Mouse (Mus musculus): Measurements from ENCODE around the gene Tmem9. TPM values are rescaled to one million over a fixed set of nuclear protein-coding genes. Genes with fewer than 3 reads are reported as not detected.
A peak's percentile ranks its signal among the peaks of the same experiment; 100 is the strongest.

Tmem9 gene
- 10 to 100 TPM; 11.2 to 15.5 TPM for total RNA-seq (2021)
- long read RNA-seq, experiment 1, transcript Tmem9-201 (6 exons, 1,806 nt): major isoform, 10 of 13 reads
- long read RNA-seq, experiment 1, partial matches to known transcripts: 0 of 13 reads
- long read RNA-seq, experiment 1, other reads (novel, unspliced or antisense): 2 of 13 reads
- long read RNA-seq, experiment 2, transcript Tmem9-201 (6 exons, 1,806 nt): major isoform, 8 of 11 reads
- long read RNA-seq, experiment 2, partial matches to known transcripts: 2 of 11 reads
- long read RNA-seq, experiment 2, other reads (novel, unspliced or antisense): 1 of 11 reads

- DNase-seq: peak; percentile 81
- intact Hi-C loops (cut with DNase I; ENCODE audit: low total_unique reads): no loop called here
Observed at GRCm38 (mm10) chr1:136007211-136008158, at the start of gene Tmem9. Tmem9 (plus strand) TSS chr1:136008150.

DNA sequence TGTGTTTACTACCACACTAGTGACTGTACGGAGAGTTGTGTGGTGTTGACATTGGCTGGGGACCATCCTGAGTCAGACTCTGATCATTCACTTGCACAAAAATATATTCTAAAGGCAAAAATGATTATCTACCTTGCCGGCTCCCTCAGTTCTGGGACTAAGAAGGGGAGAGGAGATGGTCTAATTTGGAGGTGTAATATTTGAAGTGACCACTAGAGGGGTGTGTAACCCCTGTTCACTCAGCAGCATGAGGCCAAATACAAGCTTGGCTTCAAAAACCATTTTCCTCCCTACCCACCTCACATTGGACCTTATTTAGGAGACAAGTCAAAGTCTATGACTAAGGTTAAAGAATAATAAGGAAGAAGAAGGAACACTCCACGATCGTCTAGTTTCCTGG lies 49.5 kb upstream of the Tmem9 start:
- no peak for DNase-seq
- intact Hi-C loops (cut with DNase I; ENCODE audit: low total_unique reads): no loop called here

- DNase-seq: no peak
- intact Hi-C loops (cut with DNase I; ENCODE audit: low total_unique reads): no loop called here
Observed at GRCm38 (mm10) chr1:135963177-135963576, 44.8 kb upstream of the Tmem9 start.

GRCm38 (mm10) chr1:135964561-135964960 lies 43.4 kb upstream of the Tmem9 start:
- DNase-seq: no peak
- intact Hi-C loops (cut with DNase I; ENCODE audit: low total_unique reads): no loop called here

DNA sequence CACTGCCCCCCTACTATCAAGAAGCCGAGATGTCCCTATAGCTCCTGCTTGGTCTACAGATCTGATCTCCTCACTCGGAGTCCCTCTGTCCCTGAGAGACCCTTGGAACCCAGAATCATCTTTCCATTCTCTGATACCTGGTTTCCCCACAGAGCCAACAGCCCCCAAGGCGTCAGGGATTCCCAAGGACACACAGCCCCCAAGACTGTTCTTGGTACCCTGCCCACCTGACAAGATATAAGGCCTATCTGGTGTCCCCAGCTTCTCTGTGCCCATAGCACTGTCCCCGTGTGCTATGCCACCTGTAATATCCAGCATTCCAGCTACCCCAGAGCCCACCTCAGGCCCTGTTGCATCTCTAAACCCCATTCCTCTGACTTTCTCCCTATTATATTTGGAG lies 40.2 kb upstream of the Tmem9 start:
- DNase-seq: no peak
- intact Hi-C loops (cut with DNase I; ENCODE audit: low total_unique reads): no loop called here

DNA sequence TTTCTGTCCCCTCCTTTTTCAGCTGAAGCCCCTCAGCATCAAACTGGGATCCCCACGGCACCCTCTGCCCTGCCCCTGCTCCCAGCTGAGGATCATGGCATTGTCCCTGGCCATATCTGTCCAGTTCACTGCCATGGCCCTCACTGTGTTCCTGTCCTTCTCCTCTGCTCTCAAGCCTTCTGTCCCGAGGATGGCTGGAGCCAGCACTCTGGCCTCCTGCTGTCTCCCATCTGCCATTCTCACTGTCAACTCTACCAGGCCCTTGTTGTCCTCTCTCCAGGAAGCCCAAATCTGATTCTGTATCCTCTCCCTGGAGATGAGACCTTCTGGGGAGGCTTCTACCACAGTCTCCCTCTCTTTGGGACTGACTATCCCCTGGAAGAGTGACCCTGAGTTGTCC lies 37.5 kb upstream of the Tmem9 start:
- DNase-seq: no peak
- intact Hi-C loops (cut with DNase I; ENCODE audit: low total_unique reads): no loop called here

DNA sequence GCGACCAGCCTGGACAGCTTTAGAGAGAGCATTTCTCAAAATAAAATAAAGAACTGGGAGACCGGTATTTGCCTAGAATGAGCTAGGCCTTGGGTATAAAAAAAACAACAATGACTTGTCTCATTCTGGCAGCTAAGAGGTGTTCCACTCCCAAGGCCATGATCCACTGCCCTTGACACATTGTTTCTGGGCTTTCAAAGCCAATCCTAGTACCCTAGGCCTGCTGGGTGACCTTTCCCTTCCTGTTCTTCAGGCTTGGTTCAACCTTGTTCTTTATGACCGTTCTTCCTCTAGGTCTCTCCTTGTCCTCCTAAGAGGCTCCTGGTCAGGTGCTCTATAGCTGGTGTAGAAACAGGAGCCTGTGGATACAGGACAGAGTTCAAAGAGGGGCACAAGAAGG lies 35.4 kb upstream of the Tmem9 start:
- intact Hi-C loops (cut with DNase I; ENCODE audit: low total_unique reads): no loop called here
- no peak for DNase-seq

GRCm38 (mm10) chr1:135984105-135984504 lies 23.8 kb upstream of the Tmem9 start:
- DNase-seq: no peak
- intact Hi-C loops (cut with DNase I; ENCODE audit: low total_unique reads): no loop called here

DNA sequence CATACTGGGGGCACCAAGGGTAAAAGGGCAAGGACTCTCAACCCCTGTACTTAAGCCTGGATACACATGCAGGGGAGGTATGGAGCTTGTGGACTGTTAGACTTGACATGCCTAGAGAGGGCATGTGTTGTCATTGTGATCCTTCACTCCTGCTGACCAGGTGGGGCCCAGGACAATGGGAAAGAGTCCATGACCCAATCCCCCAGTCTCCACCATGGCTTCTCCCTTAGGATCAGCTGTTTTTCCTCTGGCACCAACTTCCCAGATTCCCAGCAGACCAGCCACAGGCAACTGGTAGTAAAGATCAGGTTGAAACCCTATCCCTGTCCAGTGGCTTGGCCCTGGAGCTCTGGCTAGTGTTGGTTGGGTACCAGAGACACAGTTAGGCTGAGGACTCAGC lies 18.1 kb upstream of the Tmem9 start:
- DNase-seq: no peak
- intact Hi-C loops (cut with DNase I; ENCODE audit: low total_unique reads): no loop called here

GRCm38 (mm10) chr1:135993470-135993869 lies 14.5 kb upstream of the Tmem9 start:
- no peak for DNase-seq
- intact Hi-C loops (cut with DNase I; ENCODE audit: low total_unique reads): no loop called here

DNA sequence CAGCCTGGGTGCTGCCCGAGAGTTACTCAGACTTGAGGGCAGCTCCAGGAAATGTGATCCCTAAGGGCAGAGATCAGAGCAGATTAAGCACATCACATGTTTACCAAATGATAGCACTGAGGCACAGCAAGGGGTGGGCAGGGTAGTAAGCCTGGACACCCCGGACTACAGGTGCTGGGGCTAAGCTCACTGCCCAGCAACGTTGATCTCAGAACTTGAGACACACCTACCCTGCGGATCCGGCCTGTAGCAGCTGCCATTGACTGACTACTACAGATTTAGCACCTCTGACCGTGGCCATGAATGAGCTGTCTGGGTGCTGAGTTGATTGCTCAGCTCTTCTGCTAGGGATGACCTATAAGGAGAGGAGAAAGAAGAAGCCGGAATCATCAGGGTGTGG lies 10.4 kb upstream of the Tmem9 start:
- intact Hi-C loops (cut with DNase I; ENCODE audit: low total_unique reads): no loop called here
- DNase-seq: no peak

- DNase-seq: no peak
- intact Hi-C loops (cut with DNase I; ENCODE audit: low total_unique reads): no loop called here
Observed at GRCm38 (mm10) chr1:135999720-136000287, 8.1 kb upstream of the Tmem9 start.

DNA sequence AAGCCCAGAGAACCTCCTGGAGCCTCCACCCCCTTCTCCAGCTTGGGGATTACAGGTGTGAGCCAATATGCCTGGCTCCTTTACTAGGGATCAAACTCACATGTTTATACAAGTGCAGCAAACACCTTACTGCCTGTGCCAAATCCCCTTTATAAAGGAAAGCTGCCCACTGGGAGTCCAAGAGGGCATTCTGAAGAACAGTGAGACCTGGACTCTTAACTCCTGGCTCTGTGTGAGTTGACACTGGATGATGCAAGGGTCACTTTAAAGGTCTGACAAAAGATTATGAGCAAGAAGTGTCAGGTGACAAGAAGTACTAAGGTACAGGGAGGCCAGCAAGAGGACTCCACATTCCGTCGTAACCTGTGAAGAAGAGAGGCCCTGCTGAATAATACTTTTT lies 6.5 kb upstream of the Tmem9 start:
- intact Hi-C loops (cut with DNase I; ENCODE audit: low total_unique reads): no loop called here
- DNase-seq: no peak

DNA sequence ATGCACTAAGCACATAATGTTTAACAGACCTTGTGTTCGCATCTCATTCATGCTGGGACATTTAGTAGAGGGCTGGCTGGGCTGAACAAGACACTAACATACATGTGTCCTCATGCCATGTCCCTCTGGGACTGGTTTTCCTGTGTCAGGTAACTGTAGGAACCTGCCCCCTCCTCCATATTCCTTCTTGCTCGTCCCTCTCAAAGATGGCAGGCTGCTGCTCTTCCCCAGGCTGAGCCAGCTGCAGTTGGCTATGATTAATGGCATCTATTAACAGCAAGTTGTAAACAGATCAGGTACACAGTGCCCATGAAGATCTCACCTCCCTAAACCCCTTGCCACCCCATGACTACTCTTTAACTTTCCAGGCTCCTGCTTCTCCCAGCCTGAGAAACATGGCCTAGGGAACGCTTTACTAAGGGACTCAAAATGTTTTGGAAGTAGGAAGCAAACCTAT lies 1.6 kb upstream of the Tmem9 start, which contains the start of gene Igfn1:
Igfn1 (minus strand) TSS at position 51 of the 457 bp plus-strand sequence.
- no peak for DNase-seq

GRCm38 (mm10) chr1:136008159-136008533 lies 196 bp downstream of the Tmem9 start:
- intact Hi-C loops (cut with DNase I; ENCODE audit: low total_unique reads): no loop called here

More for the DNA sequence above, 1.6 kb upstream of the Tmem9 start, which contains the start of gene Igfn1:
- intact Hi-C loops (cut with DNase I; ENCODE audit: low total_unique reads): no loop called here

DNA sequence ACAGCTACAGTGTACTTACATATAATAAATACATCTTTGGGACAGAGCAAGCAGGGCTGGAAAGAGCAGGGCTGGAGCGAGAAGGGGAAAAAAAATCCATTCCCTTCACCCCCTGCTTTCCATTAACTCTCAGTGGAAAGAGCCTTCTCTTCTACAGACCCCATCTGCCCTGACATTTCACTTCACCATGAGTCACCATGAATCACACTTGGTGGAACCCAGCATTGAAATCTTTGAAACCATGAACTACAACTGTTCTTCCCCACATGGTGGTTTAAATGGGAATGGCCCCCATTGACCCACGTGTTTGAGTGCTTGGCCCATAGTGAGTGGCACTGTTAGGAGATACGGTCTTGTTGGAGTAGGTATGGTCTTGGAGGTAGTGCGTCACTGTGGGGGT lies 2.3 kb downstream of the Tmem9 start:
- DNase-seq: no peak
- intact Hi-C loops (cut with DNase I; ENCODE audit: low total_unique reads): no loop called here

More at GRCm38 (mm10) chr1:136008159-136008533, 196 bp downstream of the Tmem9 start:
- DNase-seq: no peak

GRCm38 (mm10) chr1:136013513-136013912 lies 5.6 kb downstream of the Tmem9 start:
- intact Hi-C loops (cut with DNase I; ENCODE audit: low total_unique reads): no loop called here
- DNase-seq: no peak

DNA sequence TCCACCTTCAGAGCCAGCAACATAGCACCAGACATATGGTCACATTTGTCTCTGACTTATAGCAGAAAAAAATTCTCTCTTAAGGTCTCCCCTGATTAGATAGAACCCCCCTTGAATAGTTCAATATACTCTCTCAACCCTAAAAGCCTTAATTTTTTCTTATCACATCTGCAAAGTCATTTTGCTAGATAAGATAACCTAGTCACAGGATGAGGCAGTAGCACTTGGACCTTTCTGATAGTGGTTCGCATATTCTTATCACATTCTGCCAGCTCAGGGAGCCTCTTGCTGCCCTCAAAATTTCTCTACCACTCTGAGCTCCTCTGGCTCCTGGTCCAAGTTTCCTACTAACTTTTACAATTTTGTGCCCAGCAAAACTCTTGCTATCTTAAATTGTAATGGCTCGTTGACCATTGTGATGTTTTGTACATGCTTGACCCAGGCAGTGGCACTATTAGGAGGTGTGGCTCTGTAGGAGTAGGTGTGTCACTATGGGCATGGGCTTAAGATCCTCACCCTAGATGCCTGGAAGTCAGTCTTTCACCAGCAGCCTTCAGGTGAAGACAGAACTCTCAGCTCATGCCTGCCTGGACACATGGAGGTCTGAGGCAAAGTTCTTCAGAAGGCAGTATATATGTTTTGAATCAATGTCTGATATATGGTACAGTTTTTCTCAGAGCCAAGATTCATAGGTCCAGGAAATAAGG lies 7.0 kb downstream of the Tmem9 start:
- no peak for DNase-seq
- intact Hi-C loops (cut with DNase I; ENCODE audit: low total_unique reads): no loop called here

GRCm38 (mm10) chr1:136017307-136017706 lies 9.4 kb downstream of the Tmem9 start:
- DNase-seq: no peak
- intact Hi-C loops (cut with DNase I; ENCODE audit: low total_unique reads): no loop called here

DNA sequence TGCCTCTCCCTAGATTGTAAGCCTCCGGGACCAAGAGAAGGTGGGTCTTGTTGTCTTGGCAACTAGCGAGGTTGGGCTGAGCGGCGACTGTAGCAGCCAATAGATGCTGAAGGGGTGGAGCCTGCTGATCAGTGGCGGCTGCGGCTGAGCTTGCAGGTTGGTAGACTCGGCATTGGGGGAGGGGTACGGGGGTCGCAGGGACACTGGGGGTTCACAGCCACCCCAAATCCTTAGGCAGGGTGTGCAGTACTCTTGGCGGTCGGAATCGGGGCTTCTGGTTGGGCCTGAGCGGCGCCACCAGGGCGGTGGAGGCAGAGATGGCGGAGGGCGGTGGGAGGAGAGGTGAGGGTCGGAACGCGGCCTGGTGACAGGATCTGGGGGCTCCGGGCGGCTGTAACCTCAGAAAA lies 10.0 kb downstream of the Tmem9 start:
- DNase-seq: peak; percentile 91
- intact Hi-C loops (cut with DNase I; ENCODE audit: low total_unique reads): no loop called here

Data from gastrocnemius, postnatal 14 days (tissue).